Mouse (Mus musculus) embryonic facial prominence, embryonic 15.5 days (tissue): Measurements from ENCODE around the gene Adgrl3. TPM values are rescaled to one million over a fixed set of nuclear protein-coding genes. Genes with fewer than 3 reads are reported as not detected.

Experiments
- ATAC-seq: fragments of 200-750 bp; cut with Nextera tagmentation; 2 replicates; pipeline ENCODE4 v1.8.0; 2017; ENCODE audit warnings: low read depth, moderate TSS enrichment; ENCODE audit not compliant: insufficient number of reproducible peaks, low FRiP score, low TSS enrichment
- H3K27ac ChIP-seq: fragments of 300-500 bp; sonication (generic); replicated peaks from 2 replicates; pipeline ENCODE4 v1.5.1; 2015; ENCODE audit warnings: mild to moderate bottlenecking, inconsistent platforms
- H3K27me3 ChIP-seq: fragments of 300-500 bp; sonication (generic); 2 replicates; pipeline ENCODE4 v1.6.1; 2015; ENCODE audit warnings: inconsistent platforms
- H3K36me3 ChIP-seq: fragments of 300-500 bp; sonication (generic); 2 replicates; pipeline ENCODE4 v1.6.1; 2015; ENCODE audit warnings: mild to moderate bottlenecking, inconsistent platforms
- H3K4me1 ChIP-seq: fragments of 300-500 bp; sonication (generic); 2 replicates; pipeline ENCODE4 v1.6.1; 2015; ENCODE audit warnings: inconsistent platforms
- H3K4me2 ChIP-seq: fragments of 300-500 bp; sonication (generic); replicated peaks from 2 replicates; pipeline ENCODE4 v1.6.1; 2015; ENCODE audit warnings: mild to moderate bottlenecking, inconsistent platforms
- H3K4me3 ChIP-seq: fragments of 300-500 bp; sonication (generic); replicated peaks from 2 replicates; pipeline ENCODE4 v1.5.1; 2015; ENCODE audit warnings: mild to moderate bottlenecking, inconsistent platforms
- H3K9ac ChIP-seq: fragments of 300-500 bp; sonication (generic); 2 replicates; pipeline ENCODE4 v1.6.1; 2015; ENCODE audit warnings: inconsistent platforms
- H3K9me3 ChIP-seq: fragments of 300-500 bp; sonication (generic); replicated peaks from 2 replicates; pipeline ENCODE4 v1.6.1; 2016; ENCODE audit warnings: inconsistent platforms
- WGBS: fragments of 180-500 bp; shearing (Covaris S2); methylation state at CpG from one replicate; pipeline ENCODE4 v1.1.7; 2015; 5-methylcytosine and 5-hydroxymethylcytosine counted together
- microRNA-seq: library from miRNA; unstranded; fragments of <30 nt; microRNA quantifications from one replicate; pipeline ENCODE4, GENCODE M21; 2016; ENCODE audit warnings: borderline number of aligned reads
- polyA plus RNA-seq: library from polyadenylated mRNA; unstranded; fragments of >200 nt; fragmentation: Nextera tagmentation; extraction: Ambion mirVana; gene quantifications from 2 replicates; pipeline ENCODE4 v1.2.1, GENCODE M21; 2015

The Adgrl3 gene
- polyA plus RNA-seq, 1 experiment from 2014 or later: 26.4 TPM

GRCm38 (mm10) chr5:81870336-81870735, 850.4 kb downstream of the Adgrl3 start:
- Histone ChIP-seq H3K27ac (no peak overlapping the region), H3K9me3 (no peaks in the 10 kb centered on the region), H3K27me3 (no peaks in the 10 kb centered on the region), H3K4me3 (no peak overlapping the region), H3K9ac (no peak overlapping the region), H3K4me1 (no peaks in the 10 kb centered on the region), H3K36me3 (no peaks in the 10 kb centered on the region), H3K4me2 (no peak overlapping the region)
- no peak for ATAC-seq
- 82% methylated on average over 6 of the region's 6 CpGs for WGBS

Small RNA genes lying within 50 kb of the gene (microRNA-seq; reads per million reads assigned to microRNA genes)
- gene Gm22048: not detected
